Mouse (Mus musculus) layer of hippocampus, postnatal 36 days (tissue): ENCODE measurements around the gene Otulin. TPM values are rescaled to one million over a fixed set of nuclear protein-coding genes. Genes with fewer than 3 reads are reported as not detected.

Experiments used
- DNase-seq, 2 experiments: peaks; one replicate each; pipeline ENCODE4 v3.0.0; 2022
- microRNA-seq, 2 experiments: library from miRNA; unstranded; fragments of <30 nt; microRNA quantifications; one replicate each; pipeline ENCODE4 v1.2.0; 2021
- total RNA-seq, 2 experiments: library from RNA; stranded (reverse); gene quantifications; 2 replicates each; pipeline ENCODE4 v1.2.3; 2021

The Otulin gene
- total RNA-seq, 2 experiments from 2014 or later, result 18.4 to 19.4 TPM

DNA sequence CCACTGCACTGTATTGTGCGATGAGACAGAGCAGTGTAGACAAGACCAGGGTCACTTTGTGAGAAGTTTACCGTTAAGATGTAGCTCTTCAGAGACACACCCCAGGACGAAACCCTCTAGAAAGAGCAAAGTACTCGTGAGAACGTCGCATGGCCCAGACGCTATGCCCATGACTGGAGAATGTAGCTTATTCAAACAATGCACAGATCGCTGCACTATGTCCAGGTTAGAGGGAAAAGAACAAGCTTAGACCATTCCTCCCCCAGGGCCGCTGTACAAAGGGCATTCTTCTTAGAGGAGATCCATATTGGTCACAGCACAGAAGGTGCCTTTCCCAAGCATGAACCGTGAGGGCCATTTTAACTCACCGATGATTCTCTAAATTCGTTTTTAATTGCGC is 128.2 kb downstream of the Otulin start:
- no peak for DNase-seq

DNA sequence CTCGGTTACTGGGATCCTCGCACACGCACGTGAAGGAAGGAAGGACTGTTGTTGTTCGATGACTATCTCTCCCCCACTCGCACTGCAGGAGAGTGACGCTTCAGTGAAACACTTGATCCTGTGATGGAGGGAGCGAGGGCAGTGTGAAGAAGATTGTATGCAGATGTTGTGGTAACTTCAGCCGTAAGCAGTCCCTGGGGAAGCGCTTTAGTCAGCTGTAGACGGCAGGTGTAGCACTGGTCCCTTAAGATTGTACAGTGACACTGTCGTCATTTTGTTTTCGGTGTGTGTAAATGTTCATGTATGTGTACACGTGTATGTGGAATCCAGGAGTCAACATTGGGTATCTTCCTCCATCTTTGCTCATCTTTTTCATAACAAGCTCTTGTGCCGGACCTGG is 130.1 kb downstream of the Otulin start:
- no peak for DNase-seq

DNA sequence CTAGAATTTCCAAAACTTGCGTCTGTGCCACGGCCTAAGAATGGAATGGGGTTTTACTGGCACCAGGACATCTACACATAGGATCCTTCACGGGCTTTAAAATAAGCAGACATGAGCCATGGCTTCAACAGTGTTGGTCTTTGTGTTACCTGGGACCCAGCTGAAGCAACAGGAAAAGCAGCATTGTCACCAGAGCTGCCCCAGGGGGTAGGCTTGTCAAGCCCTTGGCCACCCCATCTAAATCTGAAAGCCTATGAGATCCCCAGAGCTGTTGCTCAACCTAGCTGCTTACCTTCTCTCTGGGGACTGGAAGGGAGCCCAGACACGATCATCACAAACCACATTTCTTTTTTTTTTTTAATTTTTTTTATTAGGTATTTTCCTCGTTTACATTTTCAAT is 132.4 kb downstream of the Otulin start:
- no peak for DNase-seq

DNA sequence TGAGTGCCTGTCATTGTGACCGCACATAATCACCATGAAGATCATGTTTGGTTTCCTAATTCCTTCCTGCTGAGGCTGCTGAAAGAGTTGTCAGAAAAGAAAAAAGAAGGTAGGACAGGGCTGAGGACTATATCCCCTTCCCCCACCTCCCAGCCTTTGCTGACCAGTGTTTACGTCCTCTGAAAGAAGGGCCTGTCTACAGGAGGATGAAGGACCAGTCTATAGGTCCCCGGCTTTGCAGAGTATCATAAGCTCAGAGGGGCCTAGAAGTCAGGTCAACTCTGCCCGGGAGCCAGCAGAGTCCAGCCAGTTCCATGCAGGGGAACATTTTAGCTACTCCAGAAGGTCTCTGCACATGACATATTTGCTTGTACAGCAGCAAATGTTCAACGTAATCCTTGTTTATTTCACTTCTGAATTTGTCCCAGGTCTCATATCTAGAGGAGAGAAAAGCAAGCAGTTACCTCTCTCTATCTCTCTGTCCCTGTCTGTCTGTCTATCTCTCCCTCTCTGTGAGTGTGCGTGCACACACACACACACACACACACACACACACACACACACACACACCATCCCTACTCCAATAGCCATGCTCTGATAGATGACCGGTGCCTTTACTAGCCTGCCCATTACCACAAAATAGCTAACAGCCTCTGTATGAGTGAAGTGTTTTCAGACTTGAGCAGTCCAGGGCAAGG is 133.0 kb downstream of the Otulin start:
- DNase-seq, result no peak

DNA sequence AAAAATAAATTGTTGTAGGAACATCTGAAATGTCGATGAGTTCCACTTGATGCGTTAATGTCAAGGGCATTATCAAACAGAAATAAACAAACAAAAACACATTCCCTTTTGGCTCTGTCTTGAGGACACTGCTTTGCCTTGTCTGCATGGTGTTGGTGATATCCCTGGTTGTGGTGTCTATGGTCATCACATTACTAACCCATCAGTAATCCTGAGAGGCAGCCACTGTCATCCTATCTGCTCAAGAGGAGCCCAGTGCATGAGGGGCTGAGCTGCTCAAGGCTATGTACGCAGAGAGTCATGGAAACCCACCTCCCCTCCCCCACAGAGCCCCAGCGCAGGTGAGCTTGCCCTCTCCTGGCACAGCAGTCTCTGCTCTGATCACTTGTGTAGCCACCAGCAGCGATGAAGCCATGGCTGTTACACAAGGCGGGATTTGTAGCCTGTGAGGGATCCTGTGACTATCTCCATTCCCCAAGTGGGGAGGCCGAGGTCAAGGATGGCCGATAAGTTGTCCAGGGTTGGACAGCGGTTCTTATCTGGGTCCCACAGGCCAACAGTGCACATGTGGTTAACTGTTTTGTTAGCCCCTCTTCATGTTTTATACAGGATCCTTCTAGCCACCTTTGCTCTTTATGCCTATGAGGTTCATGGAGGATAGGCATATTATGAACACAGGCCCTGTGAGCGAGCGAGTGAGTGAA is 133.7 kb downstream of the Otulin start:
- no peak for DNase-seq

DNA sequence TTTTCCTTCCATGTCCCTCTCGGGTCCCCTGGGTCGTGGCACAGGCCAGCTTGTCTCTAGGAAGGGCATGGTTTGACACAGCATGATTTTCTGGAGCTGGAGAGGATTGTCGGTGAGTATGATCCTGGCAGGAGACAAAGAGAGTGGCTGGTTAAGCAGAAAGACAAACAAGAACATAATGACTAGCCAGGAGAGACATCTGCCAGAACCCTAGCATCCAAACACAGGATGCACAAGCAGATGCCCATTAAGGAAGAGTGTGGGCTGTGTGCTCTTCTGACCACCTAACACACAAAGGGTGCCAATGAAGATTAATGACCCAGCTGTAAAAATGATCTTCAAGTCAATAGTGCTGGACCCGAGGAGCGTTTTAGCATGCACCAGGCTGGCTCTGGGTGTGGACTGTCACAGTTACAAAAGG is 134.5 kb downstream of the Otulin start:
- peak in 1 of 2 experiments; percentile 26 for DNase-seq

DNA sequence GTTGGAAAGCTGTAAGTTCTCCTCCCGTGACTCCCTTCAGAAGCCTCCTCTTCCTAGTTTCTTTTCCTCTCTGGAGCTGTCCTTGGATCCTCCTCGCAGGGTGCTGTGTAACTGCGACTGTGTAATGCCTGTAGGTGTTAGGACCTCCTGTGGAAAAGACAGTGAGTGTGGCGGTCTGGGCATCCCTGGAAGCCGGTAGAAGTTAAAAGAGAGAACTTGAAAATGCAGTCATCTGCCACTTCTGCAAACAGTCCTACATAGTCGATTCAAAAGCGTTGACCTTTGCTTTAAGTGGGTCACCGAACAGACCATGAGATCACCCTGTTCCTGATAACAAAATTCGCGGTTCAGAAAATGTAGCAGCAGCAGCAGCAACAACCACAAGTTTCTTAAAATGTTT is 137.0 kb downstream of the Otulin start:
- no peak for DNase-seq

DNA sequence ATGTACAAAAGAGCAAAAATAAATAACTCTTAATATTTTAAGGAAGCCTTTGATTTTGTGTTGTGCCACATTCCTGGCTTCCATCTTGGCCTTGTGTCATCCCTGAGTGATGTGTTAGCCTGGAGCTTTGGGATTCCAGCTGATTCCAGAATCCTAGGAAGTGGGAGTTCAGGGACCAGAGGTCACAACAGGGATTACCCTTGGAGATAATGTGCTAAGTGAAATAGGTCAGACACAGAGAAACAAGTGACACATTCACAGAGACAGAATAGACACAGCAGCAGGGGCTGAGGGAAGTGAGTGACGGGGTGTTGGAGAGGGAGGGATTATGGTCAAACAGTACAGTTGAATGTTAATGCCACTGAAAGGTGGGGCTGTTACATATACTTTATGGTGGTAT is 137.8 kb downstream of the Otulin start:
- DNase-seq, result no peak

Small RNA genes lying within 50 kb of the gene (microRNA-seq; reads per million reads assigned to microRNA genes)
- 2.4 to 3.2 reads per million in 2 experiments for gene Mir7117

Other genes with a start within 250 kb of the Otulin start
- 100 to 1,000 TPM; 156 to 161 TPM for gene Ank, start 164.0 kb downstream of the Otulin start, total RNA-seq
- gene Otulinl, start 50.9 kb upstream of the Otulin start, total RNA-seq, result 10 to 100 TPM; 30.0 to 33.1 TPM